Mouse (Mus musculus): ENCODE results near the gene 9830107B12Rik.

The 9830107B12Rik gene

DNA sequence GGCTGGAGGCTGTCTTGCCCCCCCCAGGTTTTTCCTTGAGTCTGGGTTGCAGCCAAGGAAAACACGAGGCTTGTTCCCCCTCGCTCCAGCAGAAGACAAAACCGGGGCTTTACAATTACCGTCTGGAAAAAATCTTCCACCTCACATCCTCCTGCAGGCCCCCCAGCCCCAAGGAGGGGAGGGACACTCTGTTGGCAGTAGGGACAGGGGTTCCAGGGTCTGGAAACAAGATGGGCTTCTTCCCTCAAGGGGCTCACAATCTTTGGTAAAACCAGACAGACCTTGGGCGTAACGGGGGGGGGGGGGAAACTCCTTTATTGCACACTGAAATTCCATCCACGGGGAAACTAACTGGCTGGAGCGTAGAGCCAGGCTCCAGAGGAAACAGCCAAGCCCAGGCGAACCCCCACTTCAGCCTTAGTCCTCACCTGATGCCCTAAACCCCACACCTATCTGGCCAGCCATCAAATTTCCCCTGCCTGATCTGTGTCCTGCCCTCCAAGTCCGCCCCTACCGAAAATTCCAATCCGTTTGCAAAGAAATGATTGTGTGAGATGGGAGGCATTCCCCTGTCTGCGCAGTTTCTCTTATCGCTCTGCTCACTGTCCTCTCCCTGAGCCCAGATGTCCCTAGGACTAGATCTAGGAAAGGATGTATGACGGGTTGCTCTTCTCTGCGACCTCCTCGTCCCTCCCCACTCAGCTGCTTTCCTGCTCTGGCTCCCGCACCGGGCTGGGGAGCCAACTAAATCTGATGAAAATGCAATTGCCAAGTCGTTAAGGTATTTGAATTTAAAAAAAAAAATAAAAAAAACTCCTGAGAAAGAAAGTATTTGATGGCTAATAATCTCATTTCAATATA lies 51.0 kb downstream of the 9830107B12Rik start:
- DNase-seq (ENCODE audit: low read depth): no peak

DNA sequence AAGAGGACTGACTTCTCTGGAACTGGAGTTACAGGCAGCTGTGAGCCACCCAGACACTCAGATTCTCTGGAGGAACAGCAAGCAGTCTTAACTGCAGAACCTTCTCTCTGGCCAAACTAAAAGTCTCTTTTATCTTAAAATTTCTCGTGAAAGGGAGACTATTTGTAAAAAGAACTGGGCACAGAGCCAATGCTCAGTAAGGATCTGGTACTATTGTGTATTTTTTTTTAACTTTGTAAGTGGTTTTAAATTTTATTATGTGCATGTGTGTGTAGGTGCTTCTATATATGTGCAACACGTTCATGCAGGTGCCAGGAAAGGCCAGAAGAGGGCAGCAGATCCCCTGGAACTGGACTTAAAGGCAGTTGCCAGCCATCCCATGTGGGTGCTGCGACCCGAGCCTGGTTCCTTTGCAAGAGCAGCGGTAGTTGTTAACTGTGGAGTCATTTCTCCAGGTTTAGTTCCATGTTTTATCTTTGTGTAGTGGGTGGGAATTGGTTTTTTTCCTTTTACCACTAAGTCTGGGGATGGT lies 52.7 kb downstream of the 9830107B12Rik start:
- DNase-seq (ENCODE audit: low read depth): no peak

DNA sequence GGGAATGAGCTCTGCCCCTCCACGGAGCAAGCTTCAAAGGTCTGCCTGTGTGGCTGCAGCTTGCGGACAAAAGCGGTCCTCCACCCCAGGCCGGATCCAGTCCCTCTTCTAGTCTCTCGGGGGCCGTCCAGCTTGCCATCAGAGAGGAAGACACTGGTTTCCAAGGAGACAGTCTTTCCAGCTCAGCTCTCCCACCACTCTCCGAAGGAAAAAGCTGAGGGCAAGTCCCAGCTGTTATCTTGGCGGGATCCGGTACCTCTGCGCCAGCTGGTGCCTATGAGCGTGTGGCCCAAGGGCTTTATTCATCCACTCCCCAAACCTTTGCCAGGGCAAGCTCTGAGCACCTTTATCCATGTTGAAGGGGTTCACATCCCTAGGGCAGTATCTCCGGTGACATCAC lies 55.8 kb downstream of the 9830107B12Rik start:
- no peak for DNase-seq (ENCODE audit: low read depth)

DNA sequence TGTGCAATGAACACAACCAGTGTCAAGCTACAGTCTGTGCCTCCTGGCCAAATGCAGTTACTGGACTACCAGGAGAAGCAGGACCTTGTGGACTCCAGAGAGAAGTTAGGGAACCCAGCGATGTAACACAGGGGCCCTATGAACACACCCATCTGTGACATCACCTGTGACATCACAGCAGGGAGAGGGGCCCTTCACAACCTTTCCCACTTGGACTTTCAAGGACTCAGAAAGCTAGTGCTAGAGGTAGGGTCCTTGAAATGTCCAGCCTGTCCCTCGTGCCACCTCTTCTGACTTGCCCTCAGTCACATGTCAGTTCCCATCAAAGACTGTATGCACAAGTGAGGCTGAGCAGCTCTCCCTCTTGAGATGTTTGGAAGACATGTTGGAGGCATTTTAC lies 56.6 kb downstream of the 9830107B12Rik start:
- DNase-seq (ENCODE audit: low read depth): no peak

DNA sequence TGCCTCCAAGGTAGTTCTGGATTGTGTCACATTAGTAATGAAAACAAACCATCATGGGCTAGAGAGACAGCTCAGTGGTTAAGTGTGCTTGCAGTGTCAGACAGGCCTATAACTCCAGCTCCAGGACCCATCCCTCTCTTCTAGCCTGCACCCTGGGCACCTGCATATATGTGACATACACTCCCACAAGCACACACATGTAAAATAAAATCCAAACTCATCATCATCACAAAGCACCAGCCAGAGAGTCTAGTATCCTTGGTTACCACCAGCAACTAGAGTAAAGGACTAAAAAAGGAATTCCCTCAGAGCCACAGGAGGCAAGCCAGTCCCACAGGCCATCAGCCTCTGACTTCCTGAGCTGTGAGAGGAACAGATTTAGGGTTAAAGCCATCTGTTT lies 57.0 kb downstream of the 9830107B12Rik start, which contains the start of gene 1700067P10Rik:
TSS of gene 1700067P10Rik (plus strand) at position 301 of the 400 bp plus-strand sequence.
- no peak for DNase-seq (ENCODE audit: low read depth)

DNA sequence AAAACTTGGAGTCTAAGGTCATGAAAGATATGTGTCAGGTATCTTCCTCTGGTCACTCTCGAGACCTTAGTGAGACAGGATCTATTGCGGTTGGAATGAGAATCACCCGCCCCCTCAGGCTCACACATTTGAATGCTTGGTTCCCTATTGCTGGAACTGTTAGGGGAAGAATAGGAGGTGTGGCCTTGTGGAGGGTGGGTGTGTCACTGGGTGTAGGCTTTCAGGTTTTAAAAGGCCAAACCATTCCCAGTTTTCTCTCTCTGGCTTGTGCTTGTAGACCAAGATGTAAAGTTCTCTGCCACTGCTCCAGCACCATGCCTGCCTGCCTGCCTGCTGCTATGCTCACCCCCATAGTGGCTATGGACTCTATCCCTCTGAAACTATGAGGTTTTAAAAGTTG lies 65.4 kb downstream of the 9830107B12Rik start:
- DNase-seq (ENCODE audit: low read depth): no peak
